Mouse (Mus musculus) heart, adult 9 months (tissue): ENCODE results near the gene Gpt2.

Experiments
- DNase-seq, 2 experiments: peaks; one replicate each; pipeline ENCODE4 v3.0.0; 2022; ENCODE audit warnings: low spot score in 2 of 2

The Gpt2 gene

GRCm38 (mm10) chr8:85492125-85492875, at the start of gene Gpt2:
Gene Gpt2 (plus strand): TSS chr8:85492576.
- DNase-seq = peak; percentile 92

GRCm38 (mm10) chr8:85444092-85444491, 48.3 kb upstream of the Gpt2 start:
- no peak for DNase-seq

- DNase-seq = no peak
These were observed 46.3 kb upstream of the Gpt2 start for GRCm38 (mm10) chr8:85445936-85446685.

- no peak for DNase-seq
These were observed 42.0 kb upstream of the Gpt2 start for GRCm38 (mm10) chr8:85450335-85450734.

GRCm38 (mm10) chr8:85452328-85452727, 40.0 kb upstream of the Gpt2 start:
- DNase-seq = no peak

GRCm38 (mm10) chr8:85453256-85453655, 39.1 kb upstream of the Gpt2 start:
- DNase-seq = no peak

GRCm38 (mm10) chr8:85454750-85455149, 37.6 kb upstream of the Gpt2 start:
- DNase-seq = no peak

GRCm38 (mm10) chr8:85456536-85456935, 35.8 kb upstream of the Gpt2 start:
- DNase-seq = peak in 1 of 2 experiments; percentile 23

- DNase-seq = no peak
These were observed 32.8 kb upstream of the Gpt2 start for GRCm38 (mm10) chr8:85459582-85459981.

GRCm38 (mm10) chr8:85460804-85461203, 31.6 kb upstream of the Gpt2 start:
- peak in 1 of 2 experiments; percentile 8 for DNase-seq

GRCm38 (mm10) chr8:85461377-85461776, 31.0 kb upstream of the Gpt2 start:
- DNase-seq = no peak

GRCm38 (mm10) chr8:85462441-85462840, 29.9 kb upstream of the Gpt2 start:
- DNase-seq = no peak

GRCm38 (mm10) chr8:85464316-85464715, 28.1 kb upstream of the Gpt2 start:
- DNase-seq = no peak

- no peak for DNase-seq
These were observed 26.3 kb upstream of the Gpt2 start for GRCm38 (mm10) chr8:85466056-85466455.

GRCm38 (mm10) chr8:85470753-85471152, 21.6 kb upstream of the Gpt2 start:
- DNase-seq = no peak

- no peak for DNase-seq
These were observed 19.6 kb upstream of the Gpt2 start for GRCm38 (mm10) chr8:85472800-85473199.

GRCm38 (mm10) chr8:85473246-85473645, 19.1 kb upstream of the Gpt2 start:
- no peak for DNase-seq

- DNase-seq = no peak
These were observed 17.5 kb upstream of the Gpt2 start for GRCm38 (mm10) chr8:85474924-85475323.

GRCm38 (mm10) chr8:85476970-85477545, 15.3 kb upstream of the Gpt2 start:
- no peak for DNase-seq

- DNase-seq = no peak
These were observed 14.0 kb upstream of the Gpt2 start for GRCm38 (mm10) chr8:85478397-85478796.

- DNase-seq = no peak
These were observed 12.7 kb upstream of the Gpt2 start for GRCm38 (mm10) chr8:85479710-85480109.

GRCm38 (mm10) chr8:85481900-85482299, 10.5 kb upstream of the Gpt2 start:
- peak in 1 of 2 experiments; percentile 8 for DNase-seq

GRCm38 (mm10) chr8:85482427-85482826, 9.9 kb upstream of the Gpt2 start:
- DNase-seq = no peak
